Mouse (Mus musculus): ENCODE data around the gene Slc25a15. TPM values are rescaled to one million over a fixed set of nuclear protein-coding genes. Genes with fewer than 3 reads are reported as not detected.
A peak's percentile ranks its signal among the peaks of the same experiment; 100 is the strongest.

The Slc25a15 gene
- polyA plus RNA-seq, 1 experiment from 2014 or later, result 20.6 TPM

- Histone ChIP-seq H3K4me2 (no peak overlapping the region), H3K27me3 (no peaks in the 10 kb centered on the region), H3K9me3 (no peaks in the 10 kb centered on the region), H3K9ac (no peak overlapping the region), H3K27ac (no peak overlapping the region), H3K4me3 (no peak overlapping the region), H3K36me3 (peaks cover 30% of the 10 kb centered on the region), H3K4me1 (no peaks in the 10 kb centered on the region)
- 85% methylated on average over 8 of the region's 8 CpGs for WGBS
- ATAC-seq (ENCODE audit: borderline replicate concordance, extremely low read depth, low FRiP score, low TSS enrichment), result no peak
Measured at GRCm38 (mm10) chr8:22390766-22391463, 7.5 kb downstream of the Slc25a15 start.

GRCm38 (mm10) chr8:22389874-22390273, 8.5 kb downstream of the Slc25a15 start:
- no peak overlapping the region for H3K9ac ChIP-seq
- 76% methylated on average over 10 of the region's 10 CpGs for WGBS
- no peak overlapping the region for H3K4me3 ChIP-seq
- no peak for ATAC-seq (ENCODE audit: borderline replicate concordance, extremely low read depth, low FRiP score, low TSS enrichment)
- no peak overlapping the region for H3K4me2 ChIP-seq
- H3K36me3 ChIP-seq, result peaks cover 30% of the 10 kb centered on the region
- no peaks in the 10 kb centered on the region for H3K9me3 ChIP-seq
- H3K4me1 ChIP-seq, result no peaks in the 10 kb centered on the region
- H3K27me3 ChIP-seq, result no peaks in the 10 kb centered on the region
- H3K27ac ChIP-seq, result no peak overlapping the region

- Histone ChIP-seq H3K4me3 (no peak overlapping the region), H3K27ac (no peak overlapping the region), H3K4me2 (no peak overlapping the region), H3K27me3 (no peaks in the 10 kb centered on the region), H3K36me3 (peaks cover 54% of the 10 kb centered on the region), H3K9me3 (no peaks in the 10 kb centered on the region), H3K9ac (no peak overlapping the region), H3K4me1 (no peaks in the 10 kb centered on the region)
- WGBS, result 84% methylated on average over 6 of the region's 6 CpGs
- no peak for ATAC-seq (ENCODE audit: borderline replicate concordance, extremely low read depth, low FRiP score, low TSS enrichment)
Measured at GRCm38 (mm10) chr8:22385158-22385557, 13.2 kb downstream of the Slc25a15 start.

- H3K4me3 ChIP-seq, result no peak overlapping the region
- H3K27me3 ChIP-seq, result no peaks in the 10 kb centered on the region
- ATAC-seq (ENCODE audit: borderline replicate concordance, extremely low read depth, low FRiP score, low TSS enrichment), result no peak
- no peaks in the 10 kb centered on the region for H3K9me3 ChIP-seq
- H3K9ac ChIP-seq, result no peak overlapping the region
- H3K4me1 ChIP-seq, result no peaks in the 10 kb centered on the region
- WGBS, result 81% methylated on average over 19 of the region's 19 CpGs
- H3K36me3 ChIP-seq, result peaks cover 37% of the 10 kb centered on the region
- H3K4me2 ChIP-seq, result no peak overlapping the region
- no peak overlapping the region for H3K27ac ChIP-seq
Measured at GRCm38 (mm10) chr8:22382824-22383595, 15.4 kb downstream of the Slc25a15 start.

- H3K4me1 ChIP-seq, result no peaks in the 10 kb centered on the region
- no peak overlapping the region for H3K4me3 ChIP-seq
- no peak overlapping the region for H3K4me2 ChIP-seq
- no peak overlapping the region for H3K27ac ChIP-seq
- 90% methylated on average over 11 of the region's 11 CpGs for WGBS
- no peak overlapping the region for H3K9ac ChIP-seq
- no peaks in the 10 kb centered on the region for H3K9me3 ChIP-seq
- no peak for ATAC-seq (ENCODE audit: borderline replicate concordance, extremely low read depth, low FRiP score, low TSS enrichment)
- peaks cover 24% of the 10 kb centered on the region for H3K36me3 ChIP-seq
- H3K27me3 ChIP-seq, result no peaks in the 10 kb centered on the region
Measured at GRCm38 (mm10) chr8:22380934-22381333, 17.5 kb downstream of the Slc25a15 start.

GRCm38 (mm10) chr8:22376903-22377302, 21.5 kb downstream of the Slc25a15 start:
- WGBS, result 40% methylated on average over 5 of the region's 5 CpGs
- no peaks in the 10 kb centered on the region for H3K9me3 ChIP-seq

GRCm38 (mm10) chr8:22376311-22376710, 22.1 kb downstream of the Slc25a15 start:
- Histone ChIP-seq H3K4me2 (no peak overlapping the region), H3K9ac (no peak overlapping the region), H3K27ac (no peak overlapping the region), H3K27me3 (no peaks in the 10 kb centered on the region), H3K36me3 (peaks cover 6% of the 10 kb centered on the region; the same call in 1 of the 2 replicates), H3K4me1 (no peaks in the 10 kb centered on the region), H3K9me3 (no peaks in the 10 kb centered on the region), H3K4me3 (no peak overlapping the region)
- WGBS, result 86% methylated on average over 5 of the region's 5 CpGs
- no peak for ATAC-seq (ENCODE audit: borderline replicate concordance, extremely low read depth, low FRiP score, low TSS enrichment)

More at GRCm38 (mm10) chr8:22376903-22377302, 21.5 kb downstream of the Slc25a15 start:
- Histone ChIP-seq H3K4me1 (no peaks in the 10 kb centered on the region), H3K27ac (no peak overlapping the region), H3K9ac (no peak overlapping the region), H3K4me2 (no peak overlapping the region), H3K36me3 (peaks cover 12% of the 10 kb centered on the region), H3K27me3 (no peaks in the 10 kb centered on the region), H3K4me3 (no peak overlapping the region)
- ATAC-seq (ENCODE audit: borderline replicate concordance, extremely low read depth, low FRiP score, low TSS enrichment), result 0 out of 2 replicates have a peak, but pooled peaks have one; percentile 69

GRCm38 (mm10) chr8:22359882-22360281, 38.5 kb downstream of the Slc25a15 start:
- no peaks in the 10 kb centered on the region for H3K27me3 ChIP-seq
- WGBS, result 64% methylated on average over 6 of the region's 6 CpGs
- H3K27ac ChIP-seq, result no peak overlapping the region
- no peaks in the 10 kb centered on the region for H3K36me3 ChIP-seq
- no peak overlapping the region for H3K4me3 ChIP-seq
- no peaks in the 10 kb centered on the region for H3K9me3 ChIP-seq
- no peak overlapping the region for H3K4me2 ChIP-seq
- H3K9ac ChIP-seq, result no peak overlapping the region
- no peak for ATAC-seq (ENCODE audit: borderline replicate concordance, extremely low read depth, low FRiP score, low TSS enrichment)
- no peaks in the 10 kb centered on the region for H3K4me1 ChIP-seq

- H3K9me3 ChIP-seq, result no peaks in the 10 kb centered on the region
- ATAC-seq (ENCODE audit: borderline replicate concordance, extremely low read depth, low FRiP score, low TSS enrichment), result no peak
- H3K27ac ChIP-seq, result no peak overlapping the region
- no peaks in the 10 kb centered on the region for H3K4me1 ChIP-seq
- no peaks in the 10 kb centered on the region for H3K27me3 ChIP-seq
- H3K4me3 ChIP-seq, result no peak overlapping the region
- no peak overlapping the region for H3K9ac ChIP-seq
- H3K36me3 ChIP-seq, result no peaks in the 10 kb centered on the region
- WGBS, result 72% methylated on average over 6 of the region's 6 CpGs
- H3K4me2 ChIP-seq, result no peak overlapping the region
Measured at GRCm38 (mm10) chr8:22359359-22359758, 39.0 kb downstream of the Slc25a15 start.

GRCm38 (mm10) chr8:22335426-22335825, 63.0 kb downstream of the Slc25a15 start:
- Histone ChIP-seq H3K4me1 (no peaks in the 10 kb centered on the region), H3K4me2 (no peak overlapping the region), H3K27ac (no peak overlapping the region), H3K4me3 (no peak overlapping the region), H3K9me3 (no peaks in the 10 kb centered on the region), H3K36me3 (no peaks in the 10 kb centered on the region), H3K27me3 (no peaks in the 10 kb centered on the region), H3K9ac (no peak overlapping the region)
- WGBS, result 75% methylated on average over 13 of the region's 13 CpGs
- no peak for ATAC-seq (ENCODE audit: borderline replicate concordance, extremely low read depth, low FRiP score, low TSS enrichment)

All from lung, embryonic 15.5 days (tissue).